27 mouse cellular contexts compared by ENCODE assay signal in genomic region chr2:118015182-118015581, GRCm38 (mm10).
"Had no signal": no experiment of that assay in that cellular context is flagged by ENCODE, and none has a peak within 500 bp of the region (broad histone marks: within the 10 kb centered on the region; RNA-seq: fewer than 3 reads in every experiment).

No protein-coding gene starts in this region.

- H3K9me3 ChIP-seq: embryonic facial prominence, embryonic 10.5 days; embryonic facial prominence, embryonic 12.5 days; embryonic facial prominence, embryonic 13.5 days; embryonic facial prominence, embryonic 15.5 days; forebrain, embryonic 10.5 days; forebrain, embryonic 12.5 days; forebrain, embryonic 13.5 days; forebrain, embryonic 15.5 days had no signal

- H3K27me3 ChIP-seq: embryonic facial prominence, embryonic 12.5 days; embryonic facial prominence, embryonic 13.5 days; embryonic facial prominence, embryonic 15.5 days; forebrain, embryonic 12.5 days; forebrain, embryonic 13.5 days; forebrain, embryonic 15.5 days had no signal

- H3K27ac ChIP-seq: embryonic facial prominence, embryonic 10.5 days; embryonic facial prominence, embryonic 12.5 days; embryonic facial prominence, embryonic 13.5 days; embryonic facial prominence, embryonic 15.5 days; forebrain, embryonic 10.5 days; forebrain, embryonic 12.5 days; forebrain, embryonic 13.5 days; forebrain, embryonic 15.5 days; gastrocnemius, adult 2 months; heart, adult 2 months had no signal

- ATAC-seq: forebrain, embryonic 13.5 days; forebrain, embryonic 14.5 days; forebrain, embryonic 15.5 days; forebrain, embryonic 16.5 days; forebrain, postnatal 0 days had no signal

- H3K36me3 ChIP-seq: embryonic facial prominence, embryonic 10.5 days; embryonic facial prominence, embryonic 12.5 days; embryonic facial prominence, embryonic 13.5 days; embryonic facial prominence, embryonic 15.5 days; forebrain, embryonic 10.5 days; forebrain, embryonic 12.5 days; forebrain, embryonic 15.5 days had no signal

- H3K4me2 ChIP-seq: embryonic facial prominence, embryonic 12.5 days; embryonic facial prominence, embryonic 13.5 days; embryonic facial prominence, embryonic 15.5 days; forebrain, embryonic 12.5 days; forebrain, embryonic 13.5 days; forebrain, embryonic 15.5 days had no signal

- H3K4me1 ChIP-seq: embryonic facial prominence, embryonic 10.5 days; embryonic facial prominence, embryonic 12.5 days; embryonic facial prominence, embryonic 13.5 days; embryonic facial prominence, embryonic 15.5 days; forebrain, embryonic 10.5 days; forebrain, embryonic 12.5 days; forebrain, embryonic 13.5 days; forebrain, embryonic 15.5 days had no signal

- H3K9ac ChIP-seq: embryonic facial prominence, embryonic 12.5 days; embryonic facial prominence, embryonic 13.5 days; embryonic facial prominence, embryonic 15.5 days; forebrain, embryonic 12.5 days; forebrain, embryonic 13.5 days; forebrain, embryonic 15.5 days; forebrain, postnatal 0 days had no signal

- DNase-seq: cerebellum, adult 8-10 months; cerebellum, adult 9-10 months; cerebellum, adult 9-11 months; cerebellum, postnatal 10 days; cerebellum, postnatal 14 days; cerebellum, postnatal 25 days; cerebellum, postnatal 36 days; embryo, embryonic 11 days; forebrain, postnatal 0 days; gastrocnemius, adult 2 months; gastrocnemius, postnatal 10 days; gastrocnemius, postnatal 14 days; gastrocnemius, postnatal 25 days; gastrocnemius, postnatal 36 days; heart, adult 18-20 months; heart, adult 2 months had no signal

- H3K4me3 ChIP-seq: embryonic facial prominence, embryonic 10.5 days; embryonic facial prominence, embryonic 12.5 days; embryonic facial prominence, embryonic 13.5 days; embryonic facial prominence, embryonic 15.5 days; erythroblast, embryonic 14.5 days; forebrain, embryonic 10.5 days; forebrain, embryonic 12.5 days; forebrain, embryonic 13.5 days; forebrain, embryonic 15.5 days; gastrocnemius, adult 2 months; heart, adult 2 months had no signal
